Mouse (Mus musculus) forebrain, embryonic 14.5 days (tissue): ENCODE results near the gene Fbxw27. TPM values are rescaled to one million over a fixed set of nuclear protein-coding genes. Genes with fewer than 3 reads are reported as not detected.
A peak's percentile ranks its signal among the peaks of the same experiment; 100 is the strongest.
"Not testable (repeated sequence)": the region's sequence is repeated elsewhere in the genome, so short reads cannot be mapped to it uniquely, and the experiment has no call there.

Experiments
- ATAC-seq: fragments of 200-750 bp; cut with Nextera tagmentation; 2 replicates; pipeline ENCODE4 v1.8.0; 2017; ENCODE audit warnings: mild to moderate bottlenecking, moderate library complexity
- DNase-seq: peaks from one replicate; pipeline ENCODE4 v3.0.0-alpha.2; 2015; ENCODE audit warnings: low spot score
- H3K27ac ChIP-seq: fragments of 300-500 bp; sonication (generic); 2 replicates; pipeline ENCODE4 v1.5.1; 2014; ENCODE audit warnings: low read depth, mild to moderate bottlenecking, control low read depth, low read length, moderate library complexity
- H3K27me3 ChIP-seq: fragments of 300-500 bp; sonication (generic); replicated peaks from 2 replicates; pipeline ENCODE4 v1.6.1; 2014; ENCODE audit warnings: low read length, control low read depth, mixed read lengths; ENCODE audit not compliant: control insufficient read depth, insufficient read depth
- H3K36me3 ChIP-seq: fragments of 300-500 bp; sonication (generic); 2 replicates; pipeline ENCODE4 v1.6.1; 2014; ENCODE audit warnings: low read length, control low read depth; ENCODE audit not compliant: control insufficient read depth, insufficient read depth
- H3K4me1 ChIP-seq: fragments of 300-500 bp; sonication (generic); 2 replicates; pipeline ENCODE4 v1.6.1; 2014; ENCODE audit warnings: antibody characterized with exemption, low read length, control low read depth; ENCODE audit not compliant: control insufficient read depth, insufficient read depth
- H3K4me2 ChIP-seq: fragments of 300-500 bp; sonication (generic); 2 replicates; pipeline ENCODE4 v1.6.1; 2014; ENCODE audit warnings: mild to moderate bottlenecking, control low read depth, low read length
- H3K4me3 ChIP-seq: fragments of 300-500 bp; sonication (generic); 2 replicates; pipeline ENCODE4 v1.5.1; 2014; ENCODE audit warnings: low read depth, low read length, control low read depth
- H3K9ac ChIP-seq: fragments of 300-500 bp; sonication (generic); 2 replicates; pipeline ENCODE4 v1.6.1; 2014; ENCODE audit warnings: mild to moderate bottlenecking, low read length, control low read depth, moderate library complexity
- H3K9me3 ChIP-seq: fragments of 300-500 bp; sonication (generic); replicated peaks from 2 replicates; pipeline ENCODE4 v1.6.1; 2016; ENCODE audit warnings: low read length, control low read depth, mixed read lengths; ENCODE audit not compliant: control insufficient read depth
- WGBS: fragments of 180-500 bp; shearing (Covaris S2); extraction: QIAGEN DNeasy Blood & Tissue Kit; methylation state at CpG from one replicate; pipeline ENCODE4 v1.1.7; 2014; 5-methylcytosine and 5-hydroxymethylcytosine counted together
- polyA plus RNA-seq: library from polyadenylated mRNA; unstranded; fragments of >200 nt; fragmentation: Nextera tagmentation; extraction: Ambion mirVana; gene quantifications from 2 replicates; pipeline ENCODE4 v1.2.1, GENCODE M21; 2014

Fbxw27 gene
- polyA plus RNA-seq = not detected in 2 replicates

- not testable (repeated sequence) for H3K27ac ChIP-seq, H3K4me3 ChIP-seq, ATAC-seq, H3K36me3 ChIP-seq, H3K4me1 ChIP-seq, H3K27me3 ChIP-seq, DNase-seq, H3K9ac ChIP-seq, H3K4me2 ChIP-seq, H3K9me3 ChIP-seq
- WGBS = 80% methylated on average over 4 of the region's 4 CpGs
Observed at GRCm38 (mm10) chr9:109790570-109790969, at the start of gene Fbxw27. Fbxw27 (minus strand) TSS chr9:109790670.

- Histone ChIP-seq H3K9me3 (no peaks in the 10 kb centered on the region), H3K4me2 (peak overlapping the region; percentile 65), H3K4me3 (peak overlapping the region; percentile 48), H3K4me1 (no peaks in the 10 kb centered on the region), H3K27me3 (no peaks in the 10 kb centered on the region), H3K27ac (no peak overlapping the region), H3K9ac (peak overlapping the region; percentile 58), H3K36me3 (peaks cover 16% of the 10 kb centered on the region; the same call in 1 of the 2 replicates)
- peak; percentile 53; the same call in 1 of the 2 replicates for ATAC-seq
- no peak for DNase-seq
- 9% methylated on average over 6 of the region's 6 CpGs for WGBS
Observed at GRCm38 (mm10) chr9:109833088-109833412, 42.6 kb upstream of the Fbxw27 start.

- H3K4me2 ChIP-seq = peak within 1 kb of the TSS; percentile 65
- no peaks in the 10 kb centered on the region for H3K27me3 ChIP-seq
- H3K9me3 ChIP-seq = no peaks in the 10 kb centered on the region
- H3K36me3 ChIP-seq = peaks cover 13% of the 10 kb centered on the region; the same call in 1 of the 2 replicates
- peak; percentile 98 for ATAC-seq
- peak within 1 kb of the TSS; percentile 56 for H3K27ac ChIP-seq
- WGBS = under 1% methylated on average over 32 of the region's 32 CpGs
- peak within 1 kb of the TSS; percentile 58 for H3K9ac ChIP-seq
- DNase-seq = peak; percentile 90
- H3K4me3 ChIP-seq = peak within 1 kb of the TSS; percentile 48
- H3K4me1 ChIP-seq = no peaks in the 10 kb centered on the region
Observed at GRCm38 (mm10) chr9:109832391-109833087, 42.1 kb upstream of the Fbxw27 start, which contains the start of gene Nme6. Nme6 (plus strand) TSS chr9:109832749.

- ATAC-seq (no peak), DNase-seq (no peak)
- WGBS = 76% methylated on average over 5 of the region's 5 CpGs
Observed at GRCm38 (mm10) chr9:109826181-109826580, 35.7 kb upstream of the Fbxw27 start.

GRCm38 (mm10) chr9:109825739-109826138, 35.3 kb upstream of the Fbxw27 start:
- WGBS = 80% methylated on average over 4 of the region's 4 CpGs
- DNase-seq = no peak
- Histone ChIP-seq H3K4me3 (no peak overlapping the region), H3K9me3 (no peaks in the 10 kb centered on the region), H3K36me3 (no peaks in the 10 kb centered on the region), H3K9ac (no peak overlapping the region), H3K27me3 (no peaks in the 10 kb centered on the region), H3K4me2 (no peak overlapping the region), H3K27ac (no peak overlapping the region), H3K4me1 (no peaks in the 10 kb centered on the region)
- ATAC-seq = no peak

More at GRCm38 (mm10) chr9:109826181-109826580, 35.7 kb upstream of the Fbxw27 start:
- no peak overlapping the region for H3K4me2 ChIP-seq
- no peak overlapping the region for H3K4me3 ChIP-seq
- H3K27ac ChIP-seq = no peak overlapping the region
- no peaks in the 10 kb centered on the region for H3K4me1 ChIP-seq
- no peaks in the 10 kb centered on the region for H3K9me3 ChIP-seq
- no peaks in the 10 kb centered on the region for H3K36me3 ChIP-seq
- no peak overlapping the region for H3K9ac ChIP-seq
- H3K27me3 ChIP-seq = no peaks in the 10 kb centered on the region

- ATAC-seq = no peak
- Histone ChIP-seq H3K9ac (no peak overlapping the region), H3K36me3 (no peaks in the 10 kb centered on the region), H3K4me3 (no peak overlapping the region), H3K27me3 (no peaks in the 10 kb centered on the region), H3K4me2 (no peak overlapping the region), H3K9me3 (no peaks in the 10 kb centered on the region), H3K4me1 (no peaks in the 10 kb centered on the region), H3K27ac (no peak overlapping the region)
- 71% methylated on average over 6 of the region's 6 CpGs for WGBS
- no peak for DNase-seq
Observed at GRCm38 (mm10) chr9:109816341-109816740, 25.9 kb upstream of the Fbxw27 start.

- no peaks in the 10 kb centered on the region for H3K4me1 ChIP-seq
- H3K9ac ChIP-seq = 0 out of 2 replicates have a peak overlapping the region, but pooled peaks have one; percentile 8
- ATAC-seq (no peak), DNase-seq (peak; percentile 41)
- WGBS = 40% methylated on average over 7 of the region's 7 CpGs
- H3K4me2 ChIP-seq = no peak overlapping the region
- no peaks in the 10 kb centered on the region for H3K36me3 ChIP-seq
- 0 out of 2 replicates have a peak overlapping the region, but pooled peaks have one; percentile 27 for H3K27ac ChIP-seq
- no peaks in the 10 kb centered on the region for H3K9me3 ChIP-seq
- H3K4me3 ChIP-seq = no peak overlapping the region
- no peaks in the 10 kb centered on the region for H3K27me3 ChIP-seq
Observed at GRCm38 (mm10) chr9:109813424-109813823, 23.0 kb upstream of the Fbxw27 start.

- WGBS = 86% methylated on average over 1 of the region's 1 CpGs
- Histone ChIP-seq H3K4me3 (no peak within 1 kb of the TSS), H3K27ac (no peak within 1 kb of the TSS), H3K4me2 (no peak within 1 kb of the TSS), H3K36me3 (no peaks in the 10 kb centered on the region), H3K27me3 (no peaks in the 10 kb centered on the region), H3K9ac (no peak within 1 kb of the TSS), H3K9me3 (no peaks in the 10 kb centered on the region), H3K4me1 (no peaks in the 10 kb centered on the region)
- DNase-seq (no peak), ATAC-seq (no peak)
Observed at GRCm38 (mm10) chr9:109811980-109812379, 21.5 kb upstream of the Fbxw27 start, which contains the start of gene Spink8. Spink8 (plus strand) TSS chr9:109812280.

GRCm38 (mm10) chr9:109807898-109808297, 17.4 kb upstream of the Fbxw27 start:
- 59% methylated on average over 3 of the region's 3 CpGs for WGBS
- DNase-seq (no peak), ATAC-seq (no peak)
- Histone ChIP-seq H3K27ac (no peak overlapping the region), H3K4me1 (no peaks in the 10 kb centered on the region), H3K4me3 (no peak overlapping the region), H3K9me3 (no peaks in the 10 kb centered on the region), H3K36me3 (no peaks in the 10 kb centered on the region), H3K27me3 (no peaks in the 10 kb centered on the region), H3K9ac (no peak overlapping the region), H3K4me2 (no peak overlapping the region)
